Mouse (Mus musculus): ENCODE measurements around the gene Tspan13.

GRCm38 (mm10) chr12:36039541-36040084 lies 2.7 kb downstream of the Tspan13 start:
- TF ChIP-seq CTCF (IDR thresholded peaks at IDR 0.05; ENCODE audit: borderline replicate concordance, insufficient read depth, low read depth, low read length) = no peak
- TF ChIP-seq POLR2A (IDR thresholded peaks at IDR 0.05; ENCODE audit: borderline replicate concordance, insufficient read depth, low read length) = no peak

All from cerebellum, adult 2 months (tissue).